Mouse (Mus musculus) thymus, adult 2 months (tissue): ENCODE results near the gene Nbr1. TPM values are rescaled to one million over a fixed set of nuclear protein-coding genes. Genes with fewer than 3 reads are reported as not detected.

Experiments
- DNase-seq: peaks from one replicate; pipeline ENCODE4 v3.0.0; 2021
- H3K27ac ChIP-seq: fragments of 200-500 bp; 2 replicates; pipeline ENCODE4 v1.5.1; 2012; ENCODE audit warnings: low read length, control low read depth; ENCODE audit not compliant: control insufficient read depth, insufficient read depth
- H3K27me3 ChIP-seq: fragments of 200-500 bp; 2 replicates; pipeline ENCODE4 v1.6.1; 2012; ENCODE audit warnings: mild to moderate bottlenecking, low read length, moderate library complexity, mixed read lengths; ENCODE audit not compliant: control insufficient read depth, insufficient read depth
- H3K36me3 ChIP-seq: fragments of 200-500 bp; 2 replicates; pipeline ENCODE4 v1.6.1; 2012; ENCODE audit warnings: mild to moderate bottlenecking, low read length, moderate library complexity; ENCODE audit not compliant: control insufficient read depth, insufficient read depth
- H3K4me1 ChIP-seq: fragments of 200-500 bp; replicated peaks from 2 replicates; pipeline ENCODE4 v1.6.1; 2012; ENCODE audit warnings: low read length; ENCODE audit not compliant: control insufficient read depth, insufficient read depth
- H3K4me3 ChIP-seq: fragments of 200-500 bp; 2 replicates; pipeline ENCODE4 v1.5.1; 2012; ENCODE audit warnings: mild to moderate bottlenecking, low read length, control low read depth, moderate library complexity; ENCODE audit not compliant: control insufficient read depth, insufficient read depth
- CTCF ChIP-seq: fragments of 200-500 bp; IDR thresholded peaks from 2 replicates; pipeline ENCODE4 v1.5.1; 2012; ENCODE audit warnings: mild to moderate bottlenecking, control low read depth, low read length, moderate library complexity, borderline replicate concordance; ENCODE audit not compliant: control insufficient read depth, poor library complexity, insufficient read depth; ENCODE audit errors: extremely low read depth
- POLR2A ChIP-seq: fragments of 200-500 bp; IDR thresholded peaks from 2 replicates; pipeline ENCODE4 v1.6.1; 2012; ENCODE audit warnings: mild to moderate bottlenecking, low read length, control low read depth, moderate library complexity; ENCODE audit not compliant: control insufficient read depth, poor library complexity, insufficient read depth; ENCODE audit errors: extremely low read depth
- WGBS: fragments of 180-500 bp; shearing (Covaris S2); methylation state at CpG from one replicate; pipeline ENCODE4 v1.1.7; 2018; 5-methylcytosine and 5-hydroxymethylcytosine counted together
- polyA plus RNA-seq: library from polyadenylated mRNA; depleted of rRNA; stranded (reverse); fragments of >200 nt; gene quantifications from 2 replicates; pipeline ENCODE4 v1.2.3, GENCODE M21; 2012

The Nbr1 gene
- polyA plus RNA-seq, 1 experiment, result 142 TPM

- H3K27ac ChIP-seq, result no peak overlapping the region
- 97% methylated on average over 7 of the region's 7 CpGs for WGBS
- H3K4me1 ChIP-seq, result no peaks in the 10 kb centered on the region
- DNase-seq, result no peak
- TF ChIP-seq POLR2A (no peak), CTCF (no peak)
- no peaks in the 10 kb centered on the region for H3K27me3 ChIP-seq
- H3K36me3 ChIP-seq, result no peaks in the 10 kb centered on the region
- no peak overlapping the region for H3K4me3 ChIP-seq
Measured at GRCm38 (mm10) chr11:101588868-101589267, 36.9 kb downstream of the Nbr1 start.

- 33% methylated on average over 5 of the region's 5 CpGs for whole genome bisulfite sequencing
- Histone ChIP-seq H3K27me3 (no peaks in the 10 kb centered on the region), H3K36me3 (no peaks in the 10 kb centered on the region), H3K4me3 (no peak overlapping the region), H3K27ac (no peak overlapping the region), H3K4me1 (no peaks in the 10 kb centered on the region)
- peak; percentile 71 for DNase-seq
- TF ChIP-seq CTCF (no peak), POLR2A (no peak)
Measured at GRCm38 (mm10) chr11:101589444-101589843, 37.5 kb downstream of the Nbr1 start.

GRCm38 (mm10) chr11:101589989-101590624 lies 38.2 kb downstream of the Nbr1 start:
- no peak overlapping the region for H3K4me3 ChIP-seq
- H3K27me3 ChIP-seq, result no peaks in the 10 kb centered on the region
- TF ChIP-seq POLR2A, result no peak
- TF ChIP-seq CTCF, result no peak
- H3K36me3 ChIP-seq, result no peaks in the 10 kb centered on the region
- DNase-seq, result no peak
- no peaks in the 10 kb centered on the region for H3K4me1 ChIP-seq
- H3K27ac ChIP-seq, result no peak overlapping the region
- 82% methylated on average over 12 of the region's 12 CpGs for WGBS

GRCm38 (mm10) chr11:101599156-101599555 lies 47.2 kb downstream of the Nbr1 start, which contains the start of gene Gm11634:
Gene Gm11634, minus strand, starts transcription at chr11:101599256.
- Histone ChIP-seq H3K4me1 (no peaks in the 10 kb centered on the region), H3K4me3 (no peak within 1 kb of the TSS), H3K27me3 (no peaks in the 10 kb centered on the region), H3K36me3 (no peaks in the 10 kb centered on the region), H3K27ac (no peak within 1 kb of the TSS)
- 78% methylated on average over 6 of the region's 6 CpGs for WGBS
- TF ChIP-seq POLR2A (no peak), CTCF (no peak)
- no peak for DNase-seq

- Histone ChIP-seq H3K4me3 (no peak overlapping the region), H3K4me1 (peaks cover 3% of the 10 kb centered on the region; the same call in 1 of the 2 replicates), H3K36me3 (no peaks in the 10 kb centered on the region), H3K27ac (no peak overlapping the region), H3K27me3 (no peaks in the 10 kb centered on the region)
- TF ChIP-seq CTCF (no peak), POLR2A (no peak)
- WGBS, result 12% methylated on average over 3 of the region's 3 CpGs
- DNase-seq, result peak; percentile 50
Measured at GRCm38 (mm10) chr11:101602491-101602890, 50.5 kb downstream of the Nbr1 start.

- H3K36me3 ChIP-seq, result no peaks in the 10 kb centered on the region
- 16% methylated on average over 3 of the region's 3 CpGs for WGBS
- no peak for DNase-seq
- H3K4me1 ChIP-seq, result peaks cover 3% of the 10 kb centered on the region; the same call in 1 of the 2 replicates
- H3K27me3 ChIP-seq, result no peaks in the 10 kb centered on the region
- TF ChIP-seq POLR2A, result no peak
- TF ChIP-seq CTCF, result no peak
- H3K27ac ChIP-seq, result no peak overlapping the region
- no peak overlapping the region for H3K4me3 ChIP-seq
Measured at GRCm38 (mm10) chr11:101604116-101604515, 52.2 kb downstream of the Nbr1 start.
